Mouse (Mus musculus) CH12.LX (cell line): Measurements from ENCODE around the gene Naa30. TPM values are rescaled to one million over a fixed set of nuclear protein-coding genes. Genes with fewer than 3 reads are reported as not detected.

Experiments used
- DNase-seq: peaks from one replicate; pipeline ENCODE4 v3.0.0-alpha.2; 2013; ENCODE audit errors: extremely low read depth
- H3K27ac ChIP-seq: 2 replicates; pipeline ENCODE4 v1.5.1; 2012; ENCODE audit warnings: low read depth, mild to moderate bottlenecking, control low read depth, moderate library complexity; ENCODE audit not compliant: insufficient read depth
- H3K27me3 ChIP-seq: replicated peaks from 2 replicates; pipeline ENCODE3; 2012; ENCODE audit warnings: inconsistent platforms
- H3K36me3 ChIP-seq, 2 experiments: replicated peaks in 1 of 2; 2 replicates each; pipeline versions ENCODE3 to v1.6.1; 2012; ENCODE audit warnings: inconsistent platforms in 1 of 2, low read length in 1 of 2, mild to moderate bottlenecking in 1 of 2, mixed read lengths in 1 of 2, moderate library complexity in 1 of 2; ENCODE audit not compliant: control insufficient read depth in 1 of 2, insufficient read depth in 1 of 2
- H3K4me1 ChIP-seq, 2 experiments: 2 replicates each; pipeline ENCODE4 v1.6.1; 2012; ENCODE audit warnings: inconsistent platforms in 1 of 2, moderate library complexity in 1 of 2; ENCODE audit not compliant: insufficient read depth in 2 of 2, control insufficient read depth in 1 of 2
- H3K4me2 ChIP-seq: 2 replicates; pipeline ENCODE4 v1.6.1; 2012; ENCODE audit warnings: low read depth, mild to moderate bottlenecking, control low read depth; ENCODE audit not compliant: poor library complexity, insufficient read depth, severe bottlenecking
- H3K4me3 ChIP-seq, 3 experiments: fragments of 150-350 bp in 1 of 3; sonication (generic) in 1 of 3; replicated peaks in 1 of 3; 2 replicates each; pipeline versions ENCODE3 to v1.5.1; 2011 to 2012; ENCODE audit warnings: low read depth in 2 of 3, low read length in 2 of 3, mild to moderate bottlenecking in 2 of 3, moderate library complexity in 2 of 3, control low read depth in 1 of 3, improper control_type of control experiment in 1 of 3, inconsistent platforms in 1 of 3, mixed read lengths in 1 of 3; ENCODE audit not compliant: poor library complexity in 1 of 3
- H3K79me2 ChIP-seq: replicated peaks from 2 replicates; pipeline ENCODE4 v1.6.1; 2012; ENCODE audit warnings: mild to moderate bottlenecking, moderate library complexity; ENCODE audit not compliant: control insufficient read depth, poor library complexity, insufficient read depth, severe bottlenecking; ENCODE audit errors: extremely low read depth
- H3K9ac ChIP-seq: 2 replicates; pipeline ENCODE4 v1.6.1; 2012; ENCODE audit warnings: low read depth, mild to moderate bottlenecking, control low read depth, moderate library complexity; ENCODE audit not compliant: insufficient read depth
- H3K9me3 ChIP-seq: replicated peaks from 2 replicates; pipeline ENCODE3; 2012; ENCODE audit warnings: low read length, inconsistent platforms, mixed read lengths
- CTCF ChIP-seq, 2 experiments: IDR thresholded peaks in 1 of 2; conservative IDR thresholded peaks in 1 of 2; 2 replicates each; pipeline ENCODE4 v1.5.1; 2011 to 2012; ENCODE audit warnings: low read depth in 2 of 2, low read length in 2 of 2, improper control_type of control experiment in 1 of 2, inconsistent platforms in 1 of 2, mild to moderate bottlenecking in 1 of 2, moderate library complexity in 1 of 2
- GABPA ChIP-seq: IDR thresholded peaks from 2 replicates; pipeline ENCODE4 v1.6.1; 2012; ENCODE audit warnings: low read depth, low read length, improper control_type of control experiment, inconsistent platforms; ENCODE audit not compliant: insufficient replicate concordance
- IRF4 ChIP-seq: IDR thresholded peaks from 2 replicates; pipeline ENCODE4 v1.6.1; 2014; ENCODE audit warnings: low read depth, mild to moderate bottlenecking, inconsistent platforms, low read length, improper control_type of control experiment
- RAD21 ChIP-seq: IDR thresholded peaks from 2 replicates; pipeline ENCODE4 v1.6.1; 2011; ENCODE audit warnings: low read depth, mild to moderate bottlenecking, low read length, improper control_type of control experiment, moderate library complexity
- SMC3 ChIP-seq: IDR thresholded peaks from 2 replicates; pipeline ENCODE4 v1.6.1; 2011; ENCODE audit warnings: low read depth, low read length, improper control_type of control experiment
- USF2 ChIP-seq: conservative IDR thresholded peaks from 2 replicates; pipeline ENCODE4 v1.6.1; 2011; ENCODE audit warnings: low read depth, low read length, improper control_type of control experiment
- dilution Hi-C: fragments of 300-500 bp; cut with MboI; formaldehyde crosslinking; loops from 2 replicates; pipeline ENCODE4 v1.14.3; 2020; ENCODE audit warnings: low sequenced_read_pairs; ENCODE audit not compliant: extremely low pct_unique_long_range_greater_than_20kb, extremely low pct_ligation_motif_present
- in situ Hi-C: fragments of 300-500 bp; cut with MboI; formaldehyde crosslinking; loops from 3 replicates; pipeline ENCODE4 v1.14.3; 2019; ENCODE audit warnings: low sequenced_read_pairs, low pct_ligation_motif_present, low pct_unique_long_range_greater_than_20kb, mixed read lengths
- polyA plus RNA-seq: library from polyadenylated mRNA; unstranded; fragments of >175 nt; gene quantifications from 2 replicates; pipeline ENCODE4 v1.2.1, GENCODE M21; 2012; ENCODE audit warnings: low read depth; ENCODE audit not compliant: insufficient read length
- total RNA-seq, 2 experiments: library from RNA; depleted of rRNA; stranded (reverse); fragments of 300-350 nt in 1 of 2; fragments of >200 nt in 1 of 2; gene quantifications; 2 replicates each; pipeline ENCODE4 v1.2.3; 2012 to 2014

Naa30 gene
- total and polyA plus RNA-seq, 3 experiments: 13.5 to 26.5 (median 25.6) TPM

GRCm38 (mm10) chr14:49238206-49238605, 66.2 kb downstream of the Naa30 start:
- Histone ChIP-seq H3K4me1 (peaks cover 2 to 11% of the 10 kb centered on the region in 2 experiments; a peak in 3 of 4 replicates), H3K4me3 (no peak overlapping the region), H3K9ac (no peak overlapping the region), H3K9me3 (no peaks in the 10 kb centered on the region), H3K27ac (no peak overlapping the region), H3K4me2 (no peak overlapping the region), H3K79me2 (no peaks in the 10 kb centered on the region), H3K27me3 (no peaks in the 10 kb centered on the region), H3K36me3 (no peaks in the 10 kb centered on the region)
- dilution Hi-C loops: no loop called here
- TF ChIP-seq SMC3 (peak; percentile 71), RAD21 (peak; percentile 91), USF2 (no peak), CTCF (conservative IDR thresholded peaks at IDR 0.05 in 1 of 2, IDR thresholded peaks at IDR 0.05 in 1 of 2; ENCODE audit: low read depth in 2 of 2, low read length in 2 of 2) (peak; percentile 61 to 91), IRF4 (no peak), GABPA (no peak)
- in situ Hi-C loops: loop anchor here (5.0 to 25.0 kb wide), 2 partner anchors 109 to 499 kb away; no protein-coding TSS in a partner anchor
- peak; percentile 53 for DNase-seq

Other genes with a start within 250 kb of the Naa30 start
- 12.9 and 13.2 TPM in 2 replicates for gene Ap5m1, start 106.1 kb upstream of the Naa30 start, total RNA-seq (2012; rRNA removed)
- gene Ap5m1, start 106.1 kb upstream of the Naa30 start, total RNA-seq (2014; rRNA removed): 29.1 and 30.7 TPM in 2 replicates
- 11.7 and 12.4 TPM in 2 replicates for gene Ap5m1, start 106.1 kb upstream of the Naa30 start, polyA plus RNA-seq
- gene Exoc5, start 105.6 kb upstream of the Naa30 start, total RNA-seq (2012; rRNA removed): 20.1 and 25.6 TPM in 2 replicates
- gene Exoc5, start 105.6 kb upstream of the Naa30 start, total RNA-seq (2014; rRNA removed): 65.1 and 88.5 TPM in 2 replicates
- gene Exoc5, start 105.6 kb upstream of the Naa30 start, polyA plus RNA-seq: 38.9 and 40.6 TPM in 2 replicates
- gene ccdc198, start 73.2 kb downstream of the Naa30 start, total RNA-seq (2012; rRNA removed): not detected in 2 replicates
- gene ccdc198, start 73.2 kb downstream of the Naa30 start, total RNA-seq (2014; rRNA removed): not detected in 2 replicates
- gene ccdc198, start 73.2 kb downstream of the Naa30 start, polyA plus RNA-seq: not detected in 2 replicates